Mouse (Mus musculus) lung, postnatal 25 days (tissue): Measurements from ENCODE around the gene Olfr1386.
"Not testable (repeated sequence)": the region's sequence is repeated elsewhere in the genome, so short reads cannot be mapped to it uniquely, and the experiment has no call there.

ENCODE experiments used
- DNase-seq: peaks from one replicate; pipeline ENCODE4 v3.0.0; 2022; ENCODE audit warnings: low spot score

Gene Olfr1386

GRCm38 (mm10) chr11:49464746-49465145 lies at the start of gene Olfr1386:
Gene Olfr1386, plus strand, starts transcription at chr11:49465046.
- DNase-seq, result not testable (repeated sequence)

- DNase-seq, result no peak
Measured at GRCm38 (mm10) chr11:49422767-49423166, 42.1 kb upstream of the Olfr1386 start, which contains the start of gene Olfr1389. Gene Olfr1389, plus strand, starts transcription at chr11:49423067.

- no peak for DNase-seq
Measured at GRCm38 (mm10) chr11:49425257-49425927, 39.5 kb upstream of the Olfr1386 start.

DNA sequence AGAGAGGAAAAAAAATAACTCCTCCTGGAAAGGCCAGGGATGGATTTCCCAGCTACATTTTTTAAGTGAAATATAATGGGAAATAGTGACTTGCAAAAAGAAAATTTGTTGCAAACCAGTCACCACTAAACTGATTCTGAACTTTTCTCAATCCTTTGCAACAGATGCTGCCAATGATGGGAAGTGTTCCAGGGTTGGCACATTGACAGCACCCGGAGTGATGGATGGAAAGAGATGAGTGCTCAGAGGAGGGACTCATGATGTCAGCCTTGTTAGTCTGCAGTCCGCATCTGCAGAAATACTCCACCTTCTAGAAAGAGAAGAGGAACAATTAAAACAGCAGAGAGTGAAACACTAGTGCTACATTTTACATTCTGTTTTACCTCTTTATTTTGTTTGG lies 35.2 kb upstream of the Olfr1386 start:
- no peak for DNase-seq

- DNase-seq, result no peak
Measured at GRCm38 (mm10) chr11:49436411-49436810, 28.4 kb upstream of the Olfr1386 start, which contains the start of gene Olfr1388. Gene Olfr1388, plus strand, starts transcription at chr11:49436624.

DNA sequence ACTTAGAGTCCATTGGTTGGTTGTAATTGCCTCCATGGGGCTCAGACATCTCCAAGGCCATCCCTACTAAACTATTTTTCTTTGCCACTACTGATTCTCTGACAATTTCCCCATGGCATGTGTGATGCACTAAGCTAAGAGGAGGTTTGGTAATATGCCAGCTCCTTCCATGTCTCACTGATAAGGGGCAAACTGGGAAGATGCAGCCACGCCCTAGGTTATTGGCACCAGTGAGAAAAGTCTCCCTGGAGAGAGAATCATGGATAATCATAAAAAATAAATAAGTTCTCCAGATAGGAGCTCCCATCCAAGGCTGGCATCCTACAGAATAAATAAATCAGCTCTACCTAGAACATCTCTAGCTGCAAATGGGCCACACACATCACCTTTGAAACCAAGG lies 9.8 kb upstream of the Olfr1386 start, which contains the start of gene Olfr1387:
Olfr1387 (plus strand) TSS at position 301 of the 400 bp plus-strand sequence.
- DNase-seq, result no peak

DNA sequence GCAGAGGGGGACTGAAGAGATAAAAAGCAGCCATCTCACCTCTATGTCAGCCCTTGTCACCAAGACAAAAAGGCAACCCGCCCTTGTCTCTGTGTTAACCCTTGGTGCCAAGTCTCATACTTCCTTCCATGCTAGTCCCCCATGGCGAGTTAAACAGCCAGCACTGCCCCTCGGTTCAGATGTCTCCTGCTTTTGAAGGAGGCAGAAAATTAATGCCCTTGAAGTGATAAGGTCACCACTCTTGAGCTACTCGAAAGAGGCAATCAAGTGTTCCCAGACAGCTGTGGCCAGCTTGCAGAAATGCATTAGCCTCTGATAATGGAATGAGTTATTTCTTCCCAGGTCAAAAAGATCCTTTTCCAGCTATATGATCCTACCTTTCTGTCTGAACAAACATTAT lies 21.1 kb downstream of the Olfr1386 start:
- DNase-seq, result no peak

- DNase-seq, result not testable (repeated sequence)
Measured at GRCm38 (mm10) chr11:49488770-49489169, 23.9 kb downstream of the Olfr1386 start, which contains the start of gene Olfr1385. Gene Olfr1385, plus strand, starts transcription at chr11:49489070.

GRCm38 (mm10) chr11:49518086-49518485 lies 53.2 kb downstream of the Olfr1386 start:
- DNase-seq, result no peak

DNA sequence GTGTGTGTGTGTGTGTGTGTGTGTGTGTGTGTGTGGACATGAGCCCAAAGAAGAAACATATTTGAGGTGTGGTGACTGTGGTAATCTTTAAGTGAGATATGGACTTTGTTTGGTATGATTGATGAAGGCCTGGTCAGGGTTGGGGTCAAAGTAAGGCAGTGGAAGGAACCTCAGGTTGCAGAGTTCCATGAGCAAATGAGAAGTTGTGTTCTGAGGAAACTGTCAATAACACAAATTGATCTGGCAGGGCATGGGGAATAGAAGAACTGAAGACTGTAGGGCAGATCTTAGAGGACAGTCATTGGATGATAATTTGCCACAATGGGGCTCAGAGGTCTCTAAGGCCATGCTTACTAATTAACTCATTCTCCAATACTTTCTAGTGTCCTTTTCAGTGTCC lies 54.5 kb downstream of the Olfr1386 start, which contains the start of gene Olfr1383:
Olfr1383 (plus strand) TSS at position 301 of the 400 bp plus-strand sequence.
- DNase-seq, result no peak
